Mouse (Mus musculus): ENCODE data around the gene Spag17.

Spag17 gene

GRCm38 (mm10) chr3:99964345-99964744 is 79.1 kb downstream of the Spag17 start:
- DNase-seq (ENCODE audit: low spot score): no peak

- DNase-seq (ENCODE audit: low spot score): no peak
These were observed 80.7 kb downstream of the Spag17 start for GRCm38 (mm10) chr3:99965863-99966262.

GRCm38 (mm10) chr3:99966285-99966684 is 81.1 kb downstream of the Spag17 start:
- DNase-seq (ENCODE audit: low spot score): no peak

DNA sequence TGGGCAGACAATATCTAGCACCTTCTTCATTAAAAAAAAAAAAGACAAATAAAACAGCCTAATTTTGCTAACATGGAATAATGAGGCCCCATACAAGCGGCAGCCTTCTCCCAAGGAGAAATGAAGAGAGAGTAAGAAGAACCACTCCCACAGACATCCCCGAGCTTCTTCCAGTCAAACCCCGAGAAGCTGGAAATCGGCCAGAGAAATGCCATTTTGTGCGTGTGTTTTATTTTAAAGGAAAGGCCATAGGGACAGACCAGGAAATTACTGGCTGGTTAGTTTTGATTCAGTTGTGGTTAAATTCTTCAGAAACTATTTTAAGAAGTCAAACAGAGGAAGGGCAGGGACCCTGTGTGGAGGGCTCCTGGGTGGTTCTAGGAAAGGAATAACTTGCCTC is 85.6 kb downstream of the Spag17 start:
- DNase-seq (ENCODE audit: low spot score): no peak

DNA sequence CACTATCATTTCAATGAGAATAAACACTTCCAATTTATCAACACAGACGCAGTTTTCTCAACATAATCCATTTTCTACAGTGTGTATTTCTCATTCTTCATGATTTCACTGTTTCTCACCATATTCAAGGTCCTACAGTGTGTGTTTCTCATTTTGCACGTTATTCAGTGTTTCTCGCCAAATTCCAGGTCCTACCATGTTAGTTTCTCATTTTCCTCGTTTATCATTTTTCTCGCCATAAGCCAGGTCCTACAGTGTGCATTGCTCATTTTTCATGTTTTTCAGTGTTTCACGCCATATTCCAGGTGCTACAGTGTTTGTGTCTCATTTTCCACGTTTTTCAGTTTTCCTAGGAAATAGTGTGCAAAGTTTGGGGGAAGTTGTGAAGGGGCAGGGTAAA is 95.8 kb downstream of the Spag17 start:
- no peak for DNase-seq (ENCODE audit: low spot score)

DNA sequence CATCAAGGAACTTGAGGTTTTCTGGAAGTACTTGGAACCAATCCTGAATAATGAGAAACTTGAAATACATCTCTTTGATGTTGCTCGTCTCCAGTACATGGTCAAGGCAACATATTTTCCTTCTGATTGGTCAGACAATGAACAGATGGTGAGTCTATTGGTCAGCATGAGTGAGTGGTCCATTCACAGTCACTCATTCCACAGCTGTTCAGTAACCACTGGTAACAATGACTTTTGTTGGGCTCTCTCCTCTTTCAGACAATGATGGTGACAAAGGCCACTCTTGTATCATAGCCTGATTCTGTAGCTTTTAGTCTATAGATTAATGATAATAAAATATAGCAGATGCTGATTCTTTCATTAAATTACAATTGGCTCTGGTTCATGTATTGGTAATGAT is 119.5 kb downstream of the Spag17 start:
- DNase-seq (ENCODE audit: low spot score): no peak

DNA sequence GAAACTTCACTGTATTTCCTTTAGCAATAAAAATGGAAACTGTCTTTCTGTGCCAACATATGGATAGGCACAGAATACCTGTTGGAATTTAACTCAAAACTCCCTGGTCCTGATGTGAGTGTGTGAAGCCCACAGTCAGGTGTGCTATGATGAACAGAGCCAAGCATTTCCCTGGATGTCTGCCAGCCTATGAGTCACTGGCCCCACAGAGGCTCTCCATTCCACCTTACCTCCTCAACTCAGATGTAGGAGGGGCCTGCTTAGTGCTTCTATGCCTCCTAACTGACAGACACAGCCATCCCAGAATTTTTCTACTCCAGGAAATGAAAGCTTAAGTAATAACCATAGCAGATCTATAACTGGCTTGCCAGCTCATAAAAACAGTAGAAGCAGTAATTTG is 124.6 kb downstream of the Spag17 start:
- DNase-seq (ENCODE audit: low spot score): no peak

- DNase-seq (ENCODE audit: low spot score): no peak
These were observed 128.9 kb downstream of the Spag17 start for GRCm38 (mm10) chr3:100014110-100014509.

GRCm38 (mm10) chr3:100031291-100031690 is 146.1 kb downstream of the Spag17 start:
- DNase-seq (ENCODE audit: low spot score): no peak

DNA sequence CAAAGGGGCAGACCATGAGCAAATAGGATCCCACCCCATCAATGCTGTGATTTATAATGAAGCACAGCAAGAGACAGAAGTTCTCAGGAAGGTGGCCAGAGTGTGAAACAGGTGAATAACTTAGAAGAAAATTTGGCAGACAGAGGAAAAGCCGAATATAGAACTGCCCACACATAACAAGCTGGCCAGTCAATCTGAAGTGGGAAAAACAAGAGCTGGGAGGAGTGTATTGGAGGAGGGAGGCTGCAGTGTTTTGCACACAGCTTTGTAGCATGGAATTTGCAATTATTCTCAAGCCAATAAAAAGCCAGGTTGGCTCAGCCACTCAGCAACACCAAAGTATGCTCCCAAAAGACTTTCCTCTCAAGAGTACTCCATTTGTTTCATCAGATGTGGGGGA is 147.8 kb downstream of the Spag17 start:
- DNase-seq (ENCODE audit: low spot score): no peak

DNA sequence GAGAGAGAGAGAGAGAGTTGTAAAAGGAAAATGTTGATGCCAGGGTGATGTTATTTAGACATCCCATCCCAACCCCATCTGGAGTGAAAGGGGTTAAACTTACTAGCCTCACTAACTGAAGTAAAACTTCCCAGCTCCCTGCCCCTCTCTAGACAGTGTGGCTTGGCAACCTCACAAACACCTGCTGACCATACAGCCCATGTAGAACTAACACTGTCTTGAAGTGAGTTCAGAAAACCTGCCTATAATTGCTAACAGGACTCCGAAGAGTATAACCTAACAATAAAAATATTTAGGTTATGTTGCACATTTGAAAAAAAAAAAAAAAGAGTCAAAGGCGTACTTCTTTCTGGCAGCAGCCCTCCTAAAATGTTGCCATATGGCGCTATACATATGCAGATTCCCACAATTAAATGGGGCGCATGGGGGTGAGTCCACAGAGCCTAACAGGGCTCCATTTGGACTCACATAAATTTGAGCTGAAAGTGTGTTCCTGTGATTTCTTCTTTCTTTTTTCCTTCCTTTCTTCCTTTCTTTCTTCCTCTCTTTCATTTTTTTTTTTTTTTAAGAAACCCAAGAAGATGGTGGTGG is 149.3 kb downstream of the Spag17 start:
- DNase-seq (ENCODE audit: low spot score): no peak

GRCm38 (mm10) chr3:100035097-100035496 is 149.9 kb downstream of the Spag17 start:
- DNase-seq (ENCODE audit: low spot score): no peak

GRCm38 (mm10) chr3:100036846-100037245 is 151.6 kb downstream of the Spag17 start:
- no peak for DNase-seq (ENCODE audit: low spot score)

GRCm38 (mm10) chr3:100074406-100074805 is 189.2 kb downstream of the Spag17 start:
- no peak for DNase-seq (ENCODE audit: low spot score)

DNA sequence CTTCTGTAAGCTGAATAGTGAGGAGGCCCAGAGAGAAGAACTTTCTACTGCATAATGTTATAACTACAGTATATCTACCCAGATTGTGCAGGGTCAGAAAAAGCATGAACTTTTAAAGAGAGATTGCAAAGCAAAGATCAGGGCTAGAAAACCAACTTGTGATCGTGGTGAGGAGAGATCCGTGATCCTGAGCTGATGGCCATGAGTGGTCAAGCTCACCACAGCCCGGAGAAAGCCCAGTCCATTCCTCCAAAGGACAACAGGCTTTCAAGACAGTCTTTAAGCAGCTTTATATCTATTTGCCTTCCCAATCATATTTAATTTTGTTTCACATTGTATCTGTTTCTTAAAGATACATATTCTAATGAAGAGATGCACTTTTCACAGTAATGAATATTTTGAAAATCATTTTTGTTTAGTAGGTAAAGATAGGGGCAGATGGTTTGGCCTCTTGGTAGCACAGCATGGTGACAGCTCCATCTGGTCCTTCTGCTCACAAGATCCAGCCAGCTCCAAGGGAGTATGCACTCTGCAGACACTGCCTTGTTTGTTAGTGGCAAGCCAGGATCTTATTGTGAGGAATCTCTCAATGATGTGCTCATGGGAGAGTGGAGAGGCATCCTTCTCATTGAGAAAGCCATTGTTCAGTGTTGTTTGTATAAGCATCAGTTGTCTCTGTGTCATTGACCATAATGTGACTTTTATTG is 217.3 kb downstream of the Spag17 start:
- DNase-seq (ENCODE audit: low spot score): no peak

- DNase-seq (ENCODE audit: low spot score): no peak
These were observed 221.5 kb downstream of the Spag17 start for GRCm38 (mm10) chr3:100106736-100107135.

DNA sequence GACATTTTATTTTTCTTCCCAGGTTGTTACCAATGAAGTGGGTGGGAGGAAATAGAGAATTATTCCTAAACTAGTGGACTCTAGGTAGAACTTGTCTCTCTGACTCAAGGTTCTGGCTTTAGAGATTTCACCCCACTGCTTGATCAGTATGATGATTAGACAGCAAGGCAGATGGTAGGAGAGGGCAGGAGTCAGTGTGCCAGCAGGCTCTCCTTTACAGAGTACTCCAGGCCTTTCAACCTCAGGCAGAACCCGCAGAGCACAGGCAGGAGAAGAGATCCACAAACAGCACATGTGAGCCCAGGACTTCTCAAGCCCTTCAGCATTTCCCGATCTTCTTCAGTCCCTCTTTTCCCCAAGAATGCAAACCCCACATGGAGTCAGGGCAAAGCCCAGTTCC is 233.5 kb downstream of the Spag17 start:
- DNase-seq (ENCODE audit: low spot score): no peak

DNA sequence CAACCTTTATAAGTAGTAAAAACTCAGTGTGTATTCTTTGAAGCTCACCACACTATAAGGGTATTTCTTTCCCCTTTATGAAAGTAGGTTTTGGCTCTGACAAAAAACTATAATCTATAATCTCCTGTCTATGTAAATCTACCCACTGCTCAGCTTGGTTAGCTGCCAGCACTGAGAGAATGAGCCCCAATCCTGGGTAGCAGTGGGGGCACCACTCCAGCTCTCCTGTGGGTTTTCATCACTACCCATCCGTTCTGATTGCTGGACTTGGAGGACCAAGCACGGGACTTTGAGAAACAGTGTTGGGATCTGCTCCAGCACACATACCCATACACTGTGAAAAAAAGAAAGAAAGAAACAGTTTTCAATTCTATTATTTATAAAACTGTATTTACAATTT is 236.8 kb downstream of the Spag17 start:
- no peak for DNase-seq (ENCODE audit: low spot score)

DNA sequence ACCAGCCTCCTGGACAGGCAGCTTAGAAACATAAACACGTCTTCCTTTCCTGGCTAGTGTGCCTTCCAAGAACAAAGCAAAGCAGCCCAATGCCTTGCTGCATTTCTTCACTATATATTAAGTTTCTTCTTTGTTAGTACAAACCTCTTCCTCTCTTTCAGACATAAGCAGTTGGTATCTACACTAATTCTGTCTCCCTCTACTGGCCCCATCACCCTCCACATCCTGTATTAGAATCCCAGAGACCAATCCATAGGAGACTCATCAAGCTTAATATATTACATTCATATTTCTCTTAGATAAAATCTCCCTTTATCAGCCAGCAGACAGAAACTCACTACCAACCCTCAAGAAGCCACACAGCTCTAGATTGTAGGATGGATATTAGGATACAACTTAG is 237.2 kb downstream of the Spag17 start:
- no peak for DNase-seq (ENCODE audit: low spot score)

GRCm38 (mm10) chr3:100160682-100161445 is 275.7 kb downstream of the Spag17 start:
- no peak for DNase-seq (ENCODE audit: low spot score)

DNA sequence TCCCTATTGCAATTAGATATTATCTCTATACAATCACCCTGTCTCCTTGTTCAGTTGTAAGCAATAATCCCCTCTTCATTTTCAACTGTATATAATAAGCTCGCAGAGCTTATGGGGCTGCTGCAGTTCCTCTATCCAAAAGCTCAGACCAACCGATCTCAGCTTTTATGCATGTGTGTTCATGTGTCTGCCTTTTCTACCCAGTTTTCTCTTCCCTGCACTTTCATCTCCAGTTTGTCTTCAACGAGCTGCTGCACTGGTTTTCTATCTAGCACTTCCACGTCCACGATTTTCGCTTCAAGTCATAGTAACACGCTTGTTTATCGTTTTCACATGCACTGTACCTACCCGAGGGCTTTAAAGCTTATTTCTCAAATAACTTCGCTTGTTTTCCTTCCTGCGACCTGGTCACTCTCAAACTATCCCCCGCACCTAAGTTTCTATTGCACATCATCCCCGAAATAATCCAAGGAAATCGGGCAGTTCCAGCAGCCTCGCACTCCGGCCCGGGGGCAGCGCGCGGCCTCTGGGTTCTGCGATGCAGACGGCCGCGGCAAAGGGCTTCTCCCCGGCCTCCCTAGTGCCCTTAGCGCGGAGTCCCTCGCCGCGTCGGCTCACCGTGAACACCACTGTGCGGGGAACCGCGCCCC is 276.6 kb downstream of the Spag17 start:
- DNase-seq (ENCODE audit: low spot score): no peak

- DNase-seq (ENCODE audit: low spot score): peak; percentile 86
These were observed 277.3 kb downstream of the Spag17 start, which contains the start of the genes Gdap2 and Wdr3 for GRCm38 (mm10) chr3:100162315-100163105. Gdap2 (plus strand) TSS chr3:100162381. Wdr3 (minus strand) TSS chr3:100162407.

Measured in ovary, adult 18-20 months (tissue).